8 mouse cellular contexts compared by ENCODE assay signal in genomic region chr6:113442442-113443090, GRCm38 (mm10). TPM values are rescaled to one million over a fixed set of nuclear protein-coding genes. Genes with fewer than 3 reads are reported as not detected.
DNase-seq lines count a peak whose midpoint lies in the region; ATAC-seq and TF ChIP-seq lines count a peak whose summit lies in the region.

Jagn1 (plus strand) TSS chr6:113442569.

- H3K27ac ChIP-seq in bone marrow macrophage, adult 2 months (ENCODE audit: insufficient read depth, low read depth, low read length) = no peak within 1 kb of the TSS
- no peak within 1 kb of the TSS for H3K27ac ChIP-seq in embryonic fibroblast, embryonic 13.5 days (ENCODE audit: insufficient read depth, low read length)
- H3K27ac ChIP-seq in heart, embryonic 10.5 days = peak within 1 kb of the TSS; percentile 95
- peak within 1 kb of the TSS; percentile 77 for H3K27ac ChIP-seq in kidney, embryonic 15.5 days

- H3K4me1 ChIP-seq in bone marrow macrophage, adult 2 months (ENCODE audit: control insufficient read depth, insufficient read depth, low read length) = peaks cover 10% of the 10 kb centered on the region
- no peaks in the 10 kb centered on the region for H3K4me1 ChIP-seq in embryonic fibroblast, embryonic 13.5 days (ENCODE audit: control insufficient read depth, insufficient read depth, low read length)
- H3K4me1 ChIP-seq in heart, embryonic 10.5 days = peaks cover 13% of the 10 kb centered on the region
- peaks cover 28% of the 10 kb centered on the region for H3K4me1 ChIP-seq in kidney, embryonic 15.5 days

- H3K9me3 ChIP-seq in heart, embryonic 10.5 days = no peaks in the 10 kb centered on the region
- no peaks in the 10 kb centered on the region for H3K9me3 ChIP-seq in kidney, embryonic 15.5 days (replicated peaks)

- H3K36me3 ChIP-seq in heart, embryonic 10.5 days = peaks cover 20% of the 10 kb centered on the region
- H3K36me3 ChIP-seq in kidney, embryonic 15.5 days = peaks cover 22% of the 10 kb centered on the region

- peak; percentile 84 for ATAC-seq in kidney, embryonic 15.5 days (replicated peaks; ENCODE audit: low FRiP score)
- peak; percentile 90 for ATAC-seq in monocyte, adult 5-6 weeks (replicated peaks; ENCODE audit: insufficient number of reproducible peaks, low FRiP score, low TSS enrichment, poor library complexity, severe bottlenecking)

- H3K4me3 ChIP-seq in bone marrow macrophage, adult 2 months (ENCODE audit: insufficient read depth, low read length) = peak within 1 kb of the TSS; percentile 63
- H3K4me3 ChIP-seq in embryonic fibroblast, embryonic 13.5 days (ENCODE audit: insufficient read depth, low read length) = peak within 1 kb of the TSS; percentile 83
- peak within 1 kb of the TSS; percentile 95 for H3K4me3 ChIP-seq in heart, embryonic 10.5 days
- peak within 1 kb of the TSS; percentile 98 for H3K4me3 ChIP-seq in kidney, embryonic 15.5 days (replicated peaks)

- 0 out of 2 replicates have a peak, but pooled peaks have one; percentile 55 for TF ChIP-seq POLR2A in bone marrow macrophage, adult 2 months (IDR thresholded peaks at IDR 0.05; ENCODE audit: borderline replicate concordance, low read depth, low read length)
- TF ChIP-seq POLR2A in embryonic fibroblast, embryonic 13.5 days (IDR thresholded peaks at IDR 0.05; ENCODE audit: low read depth, low read length) = peak; percentile 75

- peak within 1 kb of the TSS; percentile 90 for H3K4me2 ChIP-seq in kidney, embryonic 15.5 days

- WGBS in heart, embryonic 10.5 days = under 1% methylated on average over 45 of the region's 45 CpGs
- WGBS in kidney, embryonic 15.5 days = under 1% methylated on average over 45 of the region's 45 CpGs

- H3K27me3 ChIP-seq in heart, embryonic 10.5 days (ENCODE audit: insufficient read depth, poor library complexity, severe bottlenecking) = no peaks in the 10 kb centered on the region
- H3K27me3 ChIP-seq in kidney, embryonic 15.5 days = no peaks in the 10 kb centered on the region

- H3K9ac ChIP-seq in kidney, embryonic 15.5 days = peak within 1 kb of the TSS; percentile 88

- no peak for TF ChIP-seq CTCF in bone marrow macrophage, adult 2 months (IDR thresholded peaks at IDR 0.05; ENCODE audit: low read depth, low read length)
- TF ChIP-seq CTCF in embryonic fibroblast, embryonic 13.5 days (IDR thresholded peaks at IDR 0.05; ENCODE audit: borderline replicate concordance, insufficient read depth, low read length) = no peak

- DNase-seq in A20 (ENCODE audit: low read depth, low spot score) (peak; percentile 93), liver (peak; percentile 91)
- DNase-seq in heart, embryonic 10.5 days (ENCODE audit: low spot score) = peak; percentile 95
- peak; percentile 91 to 96 for DNase-seq in spleen, postnatal 4 days (ENCODE audit: low spot score in 2 of 2)

RNA-seq across cellular contexts. Expression of gene Jagn1, which starts in this region (rescaled TPM):
- polyA plus RNA-seq in bone marrow macrophage, adult 2 months (2012; ENCODE audit: insufficient read depth, insufficient read length, missing spikeins) = 28.4 and 31.5 TPM in 2 replicates
- polyA plus RNA-seq in embryonic fibroblast, embryonic 13.5 days (2011; ENCODE audit: insufficient read length, low read depth, missing spikeins) = 48.6 and 48.9 TPM in 2 replicates
- polyA plus RNA-seq in heart, embryonic 10.5 days (2016; fragmentation: Nextera tagmentation; extraction: Ambion mirVana) = 79.5 and 89.1 TPM in 2 replicates
- polyA plus RNA-seq in kidney, embryonic 15.5 days (2015; fragmentation: Nextera tagmentation; extraction: Ambion mirVana) = 104 and 111 TPM in 2 replicates
- total RNA-seq in monocyte, adult 5-6 weeks (2017) = 6.8 to 22.3 TPM (median 21.0 TPM) in 3 replicates

Comparison
In these comparisons a context has a peak if more than half of its experiments do, and no peak if none do; other contexts are left out.
1. H3K27ac ChIP-seq: peak in heart, embryonic 10.5 days (single experiment) and kidney, embryonic 15.5 days (single experiment); none in bone marrow macrophage, adult 2 months (single experiment) and embryonic fibroblast, embryonic 13.5 days (single experiment).
2. Peak in every context shown above with its lines, with median percentiles within 50 percentile points of each other: DNase-seq and H3K4me3 ChIP-seq.